Mouse (Mus musculus) midbrain, postnatal 0 days (tissue): Measurements from ENCODE around the gene Ccdc39. TPM values are rescaled to one million over a fixed set of nuclear protein-coding genes. Genes with fewer than 3 reads are reported as not detected.

ENCODE experiments used
- ATAC-seq: fragments of 200-750 bp; cut with Nextera tagmentation; 2 replicates; pipeline ENCODE4 v1.8.0; 2017; ENCODE audit warnings: moderate number of reproducible peaks, mild to moderate bottlenecking, moderate TSS enrichment, moderate library complexity; ENCODE audit not compliant: low FRiP score
- DNase-seq: peaks from one replicate; pipeline ENCODE4 v3.0.0-alpha.2; 2015; ENCODE audit warnings: low spot score
- H3K27ac ChIP-seq: fragments of 300-500 bp; sonication (generic); 2 replicates; pipeline ENCODE4 v1.5.1; 2014; ENCODE audit warnings: low read depth, mild to moderate bottlenecking, low read length, mixed read lengths
- H3K27me3 ChIP-seq: fragments of 300-500 bp; sonication (generic); 2 replicates; pipeline ENCODE4 v1.6.1; 2014; ENCODE audit warnings: low read length, control low read depth, mixed read lengths; ENCODE audit not compliant: insufficient read depth
- H3K36me3 ChIP-seq: fragments of 300-500 bp; sonication (generic); 2 replicates; pipeline ENCODE4 v1.6.1; 2014; ENCODE audit warnings: low read length, control low read depth, mixed read lengths; ENCODE audit not compliant: insufficient read depth
- H3K4me1 ChIP-seq: fragments of 300-500 bp; sonication (generic); 2 replicates; pipeline ENCODE4 v1.6.1; 2014; ENCODE audit warnings: mild to moderate bottlenecking, control low read depth, antibody characterized with exemption, low read length, mixed read lengths; ENCODE audit not compliant: insufficient read depth
- H3K4me2 ChIP-seq: fragments of 300-500 bp; sonication (generic); 2 replicates; pipeline ENCODE4 v1.6.1; 2014; ENCODE audit warnings: low read depth, mild to moderate bottlenecking, low read length, mixed read lengths; ENCODE audit not compliant: poor library complexity, severe bottlenecking
- H3K4me3 ChIP-seq: fragments of 300-500 bp; sonication (generic); 2 replicates; pipeline ENCODE4 v1.5.1; 2014; ENCODE audit warnings: low read depth, mild to moderate bottlenecking, low read length, moderate library complexity
- H3K9ac ChIP-seq: fragments of 300-500 bp; sonication (generic); replicated peaks from 2 replicates; pipeline ENCODE4 v1.6.1; 2014; ENCODE audit warnings: mild to moderate bottlenecking, low read length, moderate library complexity, mixed read lengths; ENCODE audit not compliant: poor library complexity, severe bottlenecking
- H3K9me3 ChIP-seq: fragments of 300-500 bp; sonication (generic); 2 replicates; pipeline ENCODE4 v1.6.1; 2016; ENCODE audit warnings: low read length, control low read depth
- CTCF ChIP-seq: IDR thresholded peaks from 2 replicates; pipeline ENCODE4 v1.5.1; 2016; ENCODE audit warnings: antibody characterized with exemption, mild to moderate bottlenecking
- WGBS: fragments of 180-500 bp; shearing (Covaris S2); extraction: QIAGEN DNeasy Blood & Tissue Kit; methylation state at CpG from one replicate; pipeline ENCODE4 v1.1.7; 2014; 5-methylcytosine and 5-hydroxymethylcytosine counted together
- polyA plus RNA-seq: library from polyadenylated mRNA; unstranded; fragments of >200 nt; fragmentation: Nextera tagmentation; extraction: Ambion mirVana; gene quantifications from 2 replicates; pipeline ENCODE4 v1.2.1, GENCODE M21; 2015
- total RNA-seq: library from RNA; depleted of rRNA; stranded (reverse); fragments of >200 nt; gene quantifications from 2 replicates; pipeline ENCODE4 v1.2.3, GENCODE M21; 2014

Ccdc39 gene
- total and polyA plus RNA-seq, 2 experiments from 2014 or later, result 17.3 to 28.6 TPM

- TF ChIP-seq CTCF, result no peak
- Histone ChIP-seq H3K4me2 (no peak overlapping the region), H3K27ac (no peak overlapping the region), H3K9ac (no peak overlapping the region), H3K4me3 (no peak overlapping the region), H3K9me3 (no peaks in the 10 kb centered on the region), H3K4me1 (no peaks in the 10 kb centered on the region), H3K36me3 (no peaks in the 10 kb centered on the region), H3K27me3 (no peaks in the 10 kb centered on the region)
- 93% methylated on average over 4 of the region's 4 CpGs for WGBS
- DNase-seq, result no peak
- ATAC-seq, result no peak
These were observed 6.7 kb upstream of the Ccdc39 start for GRCm38 (mm10) chr3:33850856-33851255.

GRCm38 (mm10) chr3:33846639-33847038 lies 2.5 kb upstream of the Ccdc39 start:
- no peak overlapping the region for H3K27ac ChIP-seq
- H3K27me3 ChIP-seq, result no peaks in the 10 kb centered on the region
- no peak overlapping the region for H3K4me2 ChIP-seq
- DNase-seq, result no peak
- no peak for ATAC-seq
- H3K36me3 ChIP-seq, result no peaks in the 10 kb centered on the region
- no peak overlapping the region for H3K9ac ChIP-seq
- WGBS, result 83% methylated on average over 6 of the region's 6 CpGs
- H3K9me3 ChIP-seq, result no peaks in the 10 kb centered on the region
- H3K4me3 ChIP-seq, result no peak overlapping the region
- H3K4me1 ChIP-seq, result no peaks in the 10 kb centered on the region
- TF ChIP-seq CTCF, result no peak

GRCm38 (mm10) chr3:33838877-33839276 lies 5.2 kb downstream of the Ccdc39 start:
- ATAC-seq, result no peak
- TF ChIP-seq CTCF, result no peak
- no peaks in the 10 kb centered on the region for H3K27me3 ChIP-seq
- DNase-seq, result no peak
- H3K36me3 ChIP-seq, result no peaks in the 10 kb centered on the region; the same call in 1 of the 2 replicates
- H3K4me1 ChIP-seq, result no peaks in the 10 kb centered on the region
- H3K27ac ChIP-seq, result no peak overlapping the region
- no peak overlapping the region for H3K4me3 ChIP-seq
- 78% methylated on average over 10 of the region's 10 CpGs for WGBS
- no peak overlapping the region for H3K4me2 ChIP-seq
- H3K9me3 ChIP-seq, result no peaks in the 10 kb centered on the region
- no peak overlapping the region for H3K9ac ChIP-seq

- Histone ChIP-seq H3K4me2 (no peak overlapping the region), H3K4me3 (no peak overlapping the region), H3K9ac (no peak overlapping the region), H3K27ac (no peak overlapping the region), H3K4me1 (no peaks in the 10 kb centered on the region), H3K9me3 (no peaks in the 10 kb centered on the region), H3K36me3 (no peaks in the 10 kb centered on the region; the same call in 1 of the 2 replicates), H3K27me3 (no peaks in the 10 kb centered on the region)
- 94% methylated on average over 13 of the region's 13 CpGs for WGBS
- no peak for TF ChIP-seq CTCF
- ATAC-seq, result no peak
- DNase-seq, result no peak
These were observed 7.5 kb downstream of the Ccdc39 start for GRCm38 (mm10) chr3:33836576-33836975.

DNA sequence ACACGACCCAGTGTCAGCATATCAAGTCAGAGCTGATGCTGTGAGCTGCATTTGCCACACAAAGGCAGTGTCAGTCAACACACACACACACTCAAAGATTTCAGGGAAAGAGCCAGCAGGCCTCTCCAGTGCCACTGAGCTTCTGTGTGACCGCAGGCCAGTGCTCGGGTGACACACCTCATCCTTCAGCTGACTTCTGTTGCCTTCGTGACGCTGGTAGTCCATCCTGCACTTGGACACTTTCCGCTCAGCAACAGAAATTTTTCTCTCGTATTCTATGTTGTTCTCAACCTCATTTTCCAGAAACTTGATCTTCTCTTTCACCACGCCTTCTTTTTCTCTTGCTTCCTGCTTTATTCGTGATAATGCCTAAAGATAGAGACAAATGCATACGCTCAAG lies 11.8 kb downstream of the Ccdc39 start:
- H3K36me3 ChIP-seq, result no peaks in the 10 kb centered on the region; the same call in 1 of the 2 replicates
- no peak for ATAC-seq
- 86% methylated on average over 10 of the region's 10 CpGs for WGBS

DNA sequence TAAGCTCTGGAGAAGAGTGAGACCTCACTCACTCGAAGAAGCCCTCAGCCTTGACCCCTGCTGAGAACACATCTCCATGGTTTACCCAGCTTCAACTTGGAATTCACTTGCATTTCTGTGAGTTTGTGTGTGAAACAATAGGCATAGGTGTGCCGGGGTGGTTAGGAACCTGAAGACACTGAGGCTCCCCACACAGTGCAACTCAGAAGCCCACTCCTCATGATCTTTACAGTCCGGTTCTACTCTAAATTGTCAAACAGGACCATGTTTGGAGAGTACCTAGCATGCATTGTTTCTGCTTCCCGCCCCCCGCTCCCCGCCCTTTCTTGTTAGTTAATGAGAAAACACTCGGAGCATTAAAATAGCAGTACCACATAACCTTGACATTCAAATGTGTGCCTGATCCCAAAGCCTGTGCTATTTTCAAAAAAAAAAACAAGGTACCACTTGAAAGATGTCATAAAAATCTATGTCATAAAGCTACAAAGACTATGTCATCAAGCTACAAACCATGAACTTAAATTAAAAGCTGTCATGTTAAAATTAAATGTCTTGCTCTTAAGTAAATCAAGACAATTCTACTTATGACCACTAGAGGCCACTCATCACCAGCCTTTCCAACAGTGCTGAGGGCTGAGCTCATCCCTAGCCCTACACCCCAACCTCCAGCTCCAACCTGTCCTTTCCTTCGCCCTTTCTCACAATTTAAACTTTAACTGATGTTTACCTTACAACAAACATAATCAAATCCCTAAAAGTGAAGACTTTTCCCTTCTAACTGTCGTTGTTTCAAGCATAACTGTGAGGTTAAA lies 19.8 kb downstream of the Ccdc39 start:
- Histone ChIP-seq H3K4me1 (no peaks in the 10 kb centered on the region), H3K36me3 (no peaks in the 10 kb centered on the region), H3K27me3 (no peaks in the 10 kb centered on the region), H3K4me2 (no peak overlapping the region), H3K9me3 (no peaks in the 10 kb centered on the region), H3K27ac (no peak overlapping the region), H3K4me3 (no peak overlapping the region), H3K9ac (no peak overlapping the region)
- ATAC-seq (peak; percentile 86), DNase-seq (peak; percentile 81)
- TF ChIP-seq CTCF, result peak; percentile 88
- WGBS, result 46% methylated on average over 9 of the region's 9 CpGs

More for the DNA sequence above, 11.8 kb downstream of the Ccdc39 start:
- Histone ChIP-seq H3K4me2 (no peak overlapping the region), H3K4me3 (no peak overlapping the region), H3K27me3 (no peaks in the 10 kb centered on the region), H3K9me3 (no peaks in the 10 kb centered on the region), H3K27ac (no peak overlapping the region), H3K4me1 (no peaks in the 10 kb centered on the region), H3K9ac (no peak overlapping the region)
- DNase-seq, result no peak
- no peak for TF ChIP-seq CTCF
